Mouse (Mus musculus) gastrocnemius, adult 2 months (tissue): ENCODE results near the gene Dennd2c. TPM values are rescaled to one million over a fixed set of nuclear protein-coding genes. Genes with fewer than 3 reads are reported as not detected.

ENCODE experiments used
- DNase-seq: peaks from one replicate; pipeline ENCODE4 v3.0.0; 2022
- H3K27ac ChIP-seq: fragments of 200-600 bp; 2 replicates; pipeline ENCODE4 v1.8.1; 2022; ENCODE audit warnings: mild to moderate bottlenecking
- H3K4me3 ChIP-seq: fragments of 200-600 bp; 2 replicates; pipeline ENCODE4 v1.8.1; 2022; ENCODE audit warnings: mild to moderate bottlenecking, moderate library complexity
- CTCF ChIP-seq: fragments of 200-600 bp; IDR thresholded peaks from 2 replicates; pipeline ENCODE4 v1.8.1; 2022; ENCODE audit warnings: antibody characterized with exemption, mild to moderate bottlenecking, moderate library complexity
- intact Hi-C: fragments of 180-260 bp; cut with DNase I; formaldehyde crosslinking; loops from one replicate; pipeline ENCODE4 v1.15.1; 2025
- long read RNA-seq, 2 experiments: library from polyadenylated mRNA; stranded (forward); transcript quantifications; one replicate each; pipeline ENCODE4 v2.0.0; 2021
- total RNA-seq, 2 experiments: library from RNA; stranded (reverse); gene quantifications; 2 replicates each; pipeline ENCODE4 v1.2.3; 2021

Gene Dennd2c
- total RNA-seq = 1 to 10 TPM; 2.3 to 2.5 TPM
- long read RNA-seq, experiment 1, full-length matches to known transcripts = 1 of 5 reads
- long read RNA-seq, experiment 1, partial matches to known transcripts = 2 of 5 reads
- long read RNA-seq, experiment 1, other reads (novel, unspliced or antisense) = 2 of 5 reads
- long read RNA-seq, experiment 2, partial matches to known transcripts = 1 of 7 reads
- long read RNA-seq, experiment 2, other reads (novel, unspliced or antisense) = 6 of 7 reads

GRCm38 (mm10) chr3:103102454-103103390 lies at the start of gene Dennd2c:
TSS of gene Dennd2c (plus strand) at chr3:103102604.
- TF ChIP-seq CTCF = no peak
- intact Hi-C loops = loop anchor here (5.0 kb wide), 2 partner anchors 45 to 70 kb away; partner anchors contain the start of gene Bcas2
- H3K4me3 ChIP-seq = peak within 1 kb of the TSS; percentile 75
- DNase-seq = peak; percentile 96
- H3K27ac ChIP-seq = peak within 1 kb of the TSS; percentile 83

GRCm38 (mm10) chr3:103056016-103056595 lies 46.3 kb upstream of the Dennd2c start:
- no peak for DNase-seq
- intact Hi-C loops = loop anchor here (5.0 kb wide), 1 partner anchor 111 kb away; no protein-coding TSS in a partner anchor
- H3K4me3 ChIP-seq = no peak overlapping the region
- no peak for TF ChIP-seq CTCF
- H3K27ac ChIP-seq = no peak overlapping the region

- peak overlapping the region; percentile 80 for H3K4me3 ChIP-seq
- H3K27ac ChIP-seq = peak overlapping the region; percentile 91
- peak; percentile 18 for DNase-seq
- no peak for TF ChIP-seq CTCF
- intact Hi-C loops = loop anchor here (5.0 kb wide), 1 partner anchor 110 kb away; no protein-coding TSS in a partner anchor
Measured at GRCm38 (mm10) chr3:103057752-103058151, 44.7 kb upstream of the Dennd2c start.

GRCm38 (mm10) chr3:103058207-103059157 lies 43.9 kb upstream of the Dennd2c start, which contains the start of gene Nras:
TSS of gene Nras (plus strand) at chr3:103058285.
- peak; percentile 96 for DNase-seq
- Histone ChIP-seq H3K27ac (peak within 1 kb of the TSS; percentile 91), H3K4me3 (peak within 1 kb of the TSS; percentile 80)
- intact Hi-C loops = loop anchor here (5.0 kb wide), 1 partner anchor 109 kb away; no protein-coding TSS in a partner anchor
- no peak for TF ChIP-seq CTCF

- no peak for DNase-seq
- Histone ChIP-seq H3K27ac (no peak overlapping the region), H3K4me3 (no peak overlapping the region)
- TF ChIP-seq CTCF = no peak
- intact Hi-C loops = no loop called here
Measured at GRCm38 (mm10) chr3:103066927-103067326, 35.5 kb upstream of the Dennd2c start.

GRCm38 (mm10) chr3:103068971-103069370 lies 33.4 kb upstream of the Dennd2c start:
- H3K4me3 ChIP-seq = no peak overlapping the region
- intact Hi-C loops = no loop called here
- DNase-seq = peak; percentile 57
- TF ChIP-seq CTCF = no peak
- peak overlapping the region; percentile 94 for H3K27ac ChIP-seq

- DNase-seq = no peak
- no peak for TF ChIP-seq CTCF
- intact Hi-C loops = no loop called here
- Histone ChIP-seq H3K4me3 (peak within 1 kb of the TSS; percentile 78), H3K27ac (peak within 1 kb of the TSS; percentile 94)
Measured at GRCm38 (mm10) chr3:103073771-103074170, 28.6 kb upstream of the Dennd2c start, which contains the start of gene Ampd1. TSS of gene Ampd1 (plus strand) at chr3:103074014.

- H3K27ac ChIP-seq = peak overlapping the region; percentile 94
- no peak for TF ChIP-seq CTCF
- peak overlapping the region; percentile 78 for H3K4me3 ChIP-seq
- intact Hi-C loops = no loop called here
- DNase-seq = peak; percentile 60
Measured at GRCm38 (mm10) chr3:103075871-103076270, 26.5 kb upstream of the Dennd2c start.

GRCm38 (mm10) chr3:103076476-103076875 lies 25.9 kb upstream of the Dennd2c start:
- peak overlapping the region; percentile 94 for H3K27ac ChIP-seq
- TF ChIP-seq CTCF = no peak
- DNase-seq = peak; percentile 61
- intact Hi-C loops = no loop called here
- H3K4me3 ChIP-seq = peak overlapping the region; percentile 78

GRCm38 (mm10) chr3:103079301-103079700 lies 23.1 kb upstream of the Dennd2c start:
- intact Hi-C loops = no loop called here
- Histone ChIP-seq H3K4me3 (peak overlapping the region; percentile 78), H3K27ac (peak overlapping the region; percentile 94)
- peak; percentile 76 for DNase-seq
- no peak for TF ChIP-seq CTCF

- no peak for TF ChIP-seq CTCF
- intact Hi-C loops = no loop called here
- peak overlapping the region; percentile 94 for H3K27ac ChIP-seq
- no peak for DNase-seq
- no peak overlapping the region for H3K4me3 ChIP-seq
Measured at GRCm38 (mm10) chr3:103081051-103081450, 21.4 kb upstream of the Dennd2c start.
